Mouse (Mus musculus) CH12.LX (cell line): ENCODE data around the gene Nudt19. TPM values are rescaled to one million over a fixed set of nuclear protein-coding genes. Genes with fewer than 3 reads are reported as not detected.

Experiments
- DNase-seq: peaks from one replicate; pipeline ENCODE4 v3.0.0-alpha.2; 2013; ENCODE audit errors: extremely low read depth
- H3K27ac ChIP-seq: 2 replicates; pipeline ENCODE4 v1.5.1; 2012; ENCODE audit warnings: low read depth, mild to moderate bottlenecking, control low read depth, moderate library complexity; ENCODE audit not compliant: insufficient read depth
- H3K27me3 ChIP-seq: replicated peaks from 2 replicates; pipeline ENCODE3; 2012; ENCODE audit warnings: inconsistent platforms
- H3K36me3 ChIP-seq, 2 experiments: replicated peaks in 1 of 2; 2 replicates each; pipeline versions ENCODE3 to v1.6.1; 2012; ENCODE audit warnings: inconsistent platforms in 1 of 2, low read length in 1 of 2, mild to moderate bottlenecking in 1 of 2, mixed read lengths in 1 of 2, moderate library complexity in 1 of 2; ENCODE audit not compliant: control insufficient read depth in 1 of 2, insufficient read depth in 1 of 2
- H3K4me1 ChIP-seq, 2 experiments: 2 replicates each; pipeline ENCODE4 v1.6.1; 2012; ENCODE audit warnings: inconsistent platforms in 1 of 2, moderate library complexity in 1 of 2; ENCODE audit not compliant: insufficient read depth in 2 of 2, control insufficient read depth in 1 of 2
- H3K4me2 ChIP-seq: 2 replicates; pipeline ENCODE4 v1.6.1; 2012; ENCODE audit warnings: low read depth, mild to moderate bottlenecking, control low read depth; ENCODE audit not compliant: poor library complexity, insufficient read depth, severe bottlenecking
- H3K4me3 ChIP-seq, 3 experiments: fragments of 150-350 bp in 1 of 3; sonication (generic) in 1 of 3; replicated peaks in 1 of 3; 2 replicates each; pipeline versions ENCODE3 to v1.5.1; 2011 to 2012; ENCODE audit warnings: low read depth in 2 of 3, low read length in 2 of 3, mild to moderate bottlenecking in 2 of 3, moderate library complexity in 2 of 3, control low read depth in 1 of 3, improper control_type of control experiment in 1 of 3, inconsistent platforms in 1 of 3, mixed read lengths in 1 of 3; ENCODE audit not compliant: poor library complexity in 1 of 3
- H3K79me2 ChIP-seq: replicated peaks from 2 replicates; pipeline ENCODE4 v1.6.1; 2012; ENCODE audit warnings: mild to moderate bottlenecking, moderate library complexity; ENCODE audit not compliant: control insufficient read depth, poor library complexity, insufficient read depth, severe bottlenecking; ENCODE audit errors: extremely low read depth
- H3K9ac ChIP-seq: 2 replicates; pipeline ENCODE4 v1.6.1; 2012; ENCODE audit warnings: low read depth, mild to moderate bottlenecking, control low read depth, moderate library complexity; ENCODE audit not compliant: insufficient read depth
- H3K9me3 ChIP-seq: replicated peaks from 2 replicates; pipeline ENCODE3; 2012; ENCODE audit warnings: low read length, inconsistent platforms, mixed read lengths
- BHLHE40 ChIP-seq: IDR thresholded peaks from 2 replicates; pipeline ENCODE4 v1.6.1; 2011; ENCODE audit warnings: mild to moderate bottlenecking, low read depth, low read length, improper control_type of control experiment
- HCFC1 ChIP-seq: IDR thresholded peaks from 2 replicates; pipeline ENCODE4 v1.6.1; 2012; ENCODE audit warnings: low read depth, mild to moderate bottlenecking, inconsistent platforms, low read length, improper control_type of control experiment
- JUN ChIP-seq: IDR thresholded peaks from 2 replicates; pipeline ENCODE4 v1.6.1; 2011; ENCODE audit warnings: low read depth, mild to moderate bottlenecking, low read length, improper control_type of control experiment, moderate library complexity; ENCODE audit not compliant: insufficient read depth
- MAFK ChIP-seq: IDR thresholded peaks from 2 replicates; pipeline ENCODE4 v1.6.1; 2011; ENCODE audit warnings: low read length, improper control_type of control experiment; ENCODE audit not compliant: insufficient replicate concordance
- MAX ChIP-seq: IDR thresholded peaks from 2 replicates; pipeline ENCODE4 v1.6.1; 2011; ENCODE audit warnings: low read length, improper control_type of control experiment
- MXI1 ChIP-seq: IDR thresholded peaks from 2 replicates; pipeline ENCODE4 v1.6.1; 2011; ENCODE audit warnings: mild to moderate bottlenecking, low read depth, low read length, improper control_type of control experiment
- MYC ChIP-seq: IDR thresholded peaks from 2 replicates; pipeline ENCODE4 v1.6.1; 2011; ENCODE audit warnings: low read depth, mild to moderate bottlenecking, improper control_type of control experiment, low read length
- NELFE ChIP-seq: IDR thresholded peaks from 2 replicates; pipeline ENCODE4 v1.6.1; 2011; ENCODE audit warnings: low read depth, low read length, improper control_type of control experiment
- PAX5 ChIP-seq: IDR thresholded peaks from 2 replicates; pipeline ENCODE4 v1.6.1; 2012; ENCODE audit warnings: low read length, inconsistent platforms, mixed read lengths
- POLR2A ChIP-seq: IDR thresholded peaks from 2 replicates; pipeline ENCODE4 v1.6.1; 2011; ENCODE audit warnings: low read depth, mild to moderate bottlenecking, improper control_type of control experiment, low read length
- POLR2AphosphoS2 ChIP-seq: IDR thresholded peaks from 2 replicates; pipeline ENCODE4 v1.6.1; 2011; ENCODE audit warnings: low read depth, low read length, improper control_type of control experiment
- SIN3A ChIP-seq: IDR thresholded peaks from 2 replicates; pipeline ENCODE4 v1.6.1; 2012; ENCODE audit warnings: low read length, improper control_type of control experiment, inconsistent platforms
- SMC3 ChIP-seq: IDR thresholded peaks from 2 replicates; pipeline ENCODE4 v1.6.1; 2011; ENCODE audit warnings: low read depth, low read length, improper control_type of control experiment
- UBTF ChIP-seq: IDR thresholded peaks from 2 replicates; pipeline ENCODE4 v1.6.1; 2012; ENCODE audit warnings: low read depth, mild to moderate bottlenecking, inconsistent platforms, low read length, improper control_type of control experiment, moderate library complexity
- USF2 ChIP-seq: conservative IDR thresholded peaks from 2 replicates; pipeline ENCODE4 v1.6.1; 2011; ENCODE audit warnings: low read depth, low read length, improper control_type of control experiment
- ZKSCAN1 ChIP-seq: IDR thresholded peaks from 2 replicates; pipeline ENCODE4 v1.6.1; 2012; ENCODE audit warnings: low read depth, inconsistent platforms, low read length, improper control_type of control experiment, borderline replicate concordance
- ZMIZ1 ChIP-seq: IDR thresholded peaks from 2 replicates; pipeline ENCODE4 v1.6.1; 2012; ENCODE audit warnings: low read depth, mild to moderate bottlenecking, inconsistent platforms, low read length, improper control_type of control experiment
- dilution Hi-C: fragments of 300-500 bp; cut with MboI; formaldehyde crosslinking; loops from 2 replicates; pipeline ENCODE4 v1.14.3; 2020; ENCODE audit warnings: low sequenced_read_pairs; ENCODE audit not compliant: extremely low pct_unique_long_range_greater_than_20kb, extremely low pct_ligation_motif_present
- in situ Hi-C: fragments of 300-500 bp; cut with MboI; formaldehyde crosslinking; loops from 3 replicates; pipeline ENCODE4 v1.14.3; 2019; ENCODE audit warnings: low sequenced_read_pairs, low pct_ligation_motif_present, low pct_unique_long_range_greater_than_20kb, mixed read lengths
- polyA plus RNA-seq: library from polyadenylated mRNA; unstranded; fragments of >175 nt; gene quantifications from 2 replicates; pipeline ENCODE4 v1.2.1, GENCODE M21; 2012; ENCODE audit warnings: low read depth; ENCODE audit not compliant: insufficient read length
- total RNA-seq, 2 experiments: library from RNA; depleted of rRNA; stranded (reverse); fragments of 300-350 nt in 1 of 2; fragments of >200 nt in 1 of 2; gene quantifications; 2 replicates each; pipeline ENCODE4 v1.2.3; 2012 to 2014

Gene Nudt19
- total and polyA plus RNA-seq, 3 experiments, result 29.8 to 130 (median 58.0) TPM

- H3K79me2 ChIP-seq, result no peaks in the 10 kb centered on the region
- TF ChIP-seq ZKSCAN1, result no peak
- TF ChIP-seq POLR2A, result no peak
- no peak for TF ChIP-seq USF2
- no peak for TF ChIP-seq MXI1
- TF ChIP-seq BHLHE40, result no peak
- TF ChIP-seq ZMIZ1, result no peak
- no peak for TF ChIP-seq MAX
- TF ChIP-seq POLR2AphosphoS2, result no peak
- TF ChIP-seq HCFC1, result no peak
- no peak for TF ChIP-seq MYC
- in situ Hi-C loops (no loop called here), dilution Hi-C loops (no loop called here)
- no peak overlapping the region for H3K9ac ChIP-seq
- H3K4me2 ChIP-seq, result no peak overlapping the region
- H3K27me3 ChIP-seq, result no peaks in the 10 kb centered on the region
- H3K9me3 ChIP-seq, result no peaks in the 10 kb centered on the region
- no peak for DNase-seq
- H3K27ac ChIP-seq, result no peak overlapping the region
- H3K4me1 ChIP-seq, result peaks cover 14 to 20% of the 10 kb centered on the region in 2 experiments; a peak in 3 of 4 replicates
- H3K36me3 ChIP-seq, result peaks cover 24 to 79% of the 10 kb centered on the region in 2 experiments
- H3K4me3 ChIP-seq, result no peak overlapping the region
Measured at GRCm38 (mm10) chr7:35601106-35601505, 45.0 kb upstream of the Nudt19 start.

GRCm38 (mm10) chr7:35600031-35600430 is 43.9 kb upstream of the Nudt19 start:
- H3K27ac ChIP-seq, result no peak overlapping the region
- in situ Hi-C loops (no loop called here), dilution Hi-C loops (no loop called here)
- no peak overlapping the region for H3K4me3 ChIP-seq
- no peak overlapping the region for H3K9ac ChIP-seq
- H3K4me2 ChIP-seq, result no peak overlapping the region
- no peaks in the 10 kb centered on the region for H3K79me2 ChIP-seq
- no peak for DNase-seq
- TF ChIP-seq SMC3 (no peak), NELFE (no peak), MYC (no peak), PAX5 (no peak), SIN3A (no peak), HCFC1 (no peak), UBTF (no peak), JUN (no peak), MAFK (no peak)
- H3K27me3 ChIP-seq, result no peaks in the 10 kb centered on the region
- peaks cover 14 to 26% of the 10 kb centered on the region in 2 experiments; a peak in 3 of 4 replicates for H3K4me1 ChIP-seq
- peaks cover 25 to 83% of the 10 kb centered on the region in 2 experiments for H3K36me3 ChIP-seq
- no peaks in the 10 kb centered on the region for H3K9me3 ChIP-seq
